Mouse (Mus musculus): ENCODE measurements at regions not wholly inside any gene's neighbourhood (a gene's known extent, or its start where the extent isn't known, plus 50 kb on each side); places are given as distances from the start of the nearest gene placed in this dataset.

- no peak for DNase-seq (ENCODE audit: low spot score)
Observed at GRCm38 (mm10) chr14:17347286-17347685, 312.8 kb upstream of the Thrb start.

- no peak for DNase-seq (ENCODE audit: low spot score)
Observed at GRCm38 (mm10) chr14:17352324-17353037, 307.6 kb upstream of the Thrb start.

GRCm38 (mm10) chr14:17361910-17362309 lies 298.2 kb upstream of the Thrb start:
- no peak for DNase-seq (ENCODE audit: low spot score)

GRCm38 (mm10) chr14:17402751-17403479 lies 257.1 kb upstream of the Thrb start:
- peak; percentile 21 for DNase-seq (ENCODE audit: low spot score)

GRCm38 (mm10) chr14:17405551-17406336 lies 254.3 kb upstream of the Thrb start:
- DNase-seq (ENCODE audit: low spot score), result peak; percentile 10

GRCm38 (mm10) chr14:17406879-17407278 lies 253.2 kb upstream of the Thrb start:
- DNase-seq (ENCODE audit: low spot score), result no peak

GRCm38 (mm10) chr14:17408343-17408742 lies 251.7 kb upstream of the Thrb start:
- no peak for DNase-seq (ENCODE audit: low spot score)

GRCm38 (mm10) chr14:17408813-17409212 lies 251.2 kb upstream of the Thrb start:
- no peak for DNase-seq (ENCODE audit: low spot score)

GRCm38 (mm10) chr14:17409497-17409896 lies 250.6 kb upstream of the Thrb start:
- no peak for DNase-seq (ENCODE audit: low spot score)

GRCm38 (mm10) chr14:17410752-17411151 lies 249.3 kb upstream of the Thrb start:
- DNase-seq (ENCODE audit: low spot score), result no peak

- no peak for DNase-seq (ENCODE audit: low spot score)
Observed at GRCm38 (mm10) chr14:17411299-17411698, 248.8 kb upstream of the Thrb start.

GRCm38 (mm10) chr14:17414246-17414888 lies 245.7 kb upstream of the Thrb start:
- DNase-seq (ENCODE audit: low spot score), result no peak

- no peak for DNase-seq (ENCODE audit: low spot score)
Observed at GRCm38 (mm10) chr14:17427751-17428150, 232.3 kb upstream of the Thrb start.

GRCm38 (mm10) chr14:17429157-17429556 lies 230.9 kb upstream of the Thrb start:
- DNase-seq (ENCODE audit: low spot score), result no peak

GRCm38 (mm10) chr14:17433346-17433745 lies 226.7 kb upstream of the Thrb start:
- no peak for DNase-seq (ENCODE audit: low spot score)

GRCm38 (mm10) chr14:17457946-17458345 lies 202.1 kb upstream of the Thrb start:
- DNase-seq (ENCODE audit: low spot score), result no peak

- DNase-seq (ENCODE audit: low spot score), result no peak
Observed at GRCm38 (mm10) chr14:17478963-17479362, 181.1 kb upstream of the Thrb start.

- no peak for DNase-seq (ENCODE audit: low spot score)
Observed at GRCm38 (mm10) chr14:17484866-17485265, 175.2 kb upstream of the Thrb start.

- no peak for DNase-seq (ENCODE audit: low spot score)
Observed at GRCm38 (mm10) chr14:17513756-17514155, 146.3 kb upstream of the Thrb start.

GRCm38 (mm10) chr14:17522696-17523095 lies 137.4 kb upstream of the Thrb start:
- DNase-seq (ENCODE audit: low spot score), result no peak

GRCm38 (mm10) chr14:17523916-17524315 lies 136.1 kb upstream of the Thrb start:
- no peak for DNase-seq (ENCODE audit: low spot score)

GRCm38 (mm10) chr14:17539322-17539721 lies 120.7 kb upstream of the Thrb start:
- DNase-seq (ENCODE audit: low spot score), result no peak
